In genomic region chr17:79176356-79176755, GRCm38 (mm10) we compare ENCODE assay signal across 27 mouse cellular contexts.
DNase-seq lines count a peak whose midpoint lies in the region; TF ChIP-seq lines count a peak whose summit lies in the region.
"Had no signal": no experiment of that assay in that cellular context is flagged by ENCODE, and none has a peak within 500 bp of the region (broad histone marks: within the 10 kb centered on the region; RNA-seq: fewer than 3 reads in every experiment).

No protein-coding gene starts in this region.

- H3K4me3 ChIP-seq in heart, embryonic 10.5 days, result no peak overlapping the region
- no peak overlapping the region for H3K4me3 ChIP-seq in kidney, adult 2 months (ENCODE audit: insufficient read depth, low read depth, low read length)
- H3K4me3 ChIP-seq: heart, embryonic 15.5 days; hindbrain, embryonic 10.5 days; hindbrain, embryonic 15.5 days; lung, embryonic 15.5 days; megakaryocyte, embryonic 14.5 days; midbrain, embryonic 12.5 days; myocyte; neural tube, embryonic 12.5 days had no signal

- H3K9me3 ChIP-seq in heart, embryonic 10.5 days, result no peaks in the 10 kb centered on the region
- H3K9me3 ChIP-seq: heart, embryonic 15.5 days; hindbrain, embryonic 10.5 days; hindbrain, embryonic 15.5 days; lung, embryonic 15.5 days; megakaryocyte, embryonic 14.5 days; midbrain, embryonic 12.5 days; neural tube, embryonic 12.5 days had no signal

- H3K27ac ChIP-seq in heart, embryonic 10.5 days, result no peak overlapping the region
- H3K27ac ChIP-seq in kidney, adult 2 months (ENCODE audit: insufficient read depth, low read depth, low read length), result no peak overlapping the region
- H3K27ac ChIP-seq: heart, embryonic 15.5 days; hindbrain, embryonic 10.5 days; hindbrain, embryonic 15.5 days; lung, embryonic 15.5 days; midbrain, embryonic 12.5 days; neural tube, embryonic 12.5 days; stomach, postnatal 0 days had no signal

- TF ChIP-seq CTCF in kidney, adult 2 months (conservative IDR thresholded peaks at IDR 0.05; ENCODE audit: insufficient read depth, insufficient read length, low read depth, low read length), result no peak

- H3K36me3 ChIP-seq in heart, embryonic 10.5 days, result no peaks in the 10 kb centered on the region
- no peaks in the 10 kb centered on the region for H3K36me3 ChIP-seq in kidney, adult 2 months (ENCODE audit: control insufficient read depth, insufficient read depth, low read length)
- H3K36me3 ChIP-seq: heart, embryonic 15.5 days; hindbrain, embryonic 10.5 days; hindbrain, embryonic 15.5 days; lung, embryonic 15.5 days; midbrain, embryonic 12.5 days; neural tube, embryonic 12.5 days had no signal

- peaks cover 4% of the 10 kb centered on the region; the same call in 1 of the 2 replicates for H3K4me1 ChIP-seq in heart, embryonic 10.5 days
- no peaks in the 10 kb centered on the region for H3K4me1 ChIP-seq in kidney, adult 2 months (ENCODE audit: control insufficient read depth, insufficient read depth, low read length)
- H3K4me1 ChIP-seq: heart, embryonic 15.5 days; hindbrain, embryonic 10.5 days; hindbrain, embryonic 15.5 days; megakaryocyte, embryonic 14.5 days; midbrain, embryonic 12.5 days; neural tube, embryonic 12.5 days had no signal

- WGBS in heart, embryonic 10.5 days, result 80% methylated on average over 7 of the region's 7 CpGs
- WGBS in kidney, adult 2 months, result 82% methylated on average over 7 of the region's 7 CpGs

- no peaks in the 10 kb centered on the region for H3K27me3 ChIP-seq in heart, embryonic 10.5 days (ENCODE audit: insufficient read depth, poor library complexity, severe bottlenecking)
- no peaks in the 10 kb centered on the region for H3K27me3 ChIP-seq in kidney, adult 2 months (replicated peaks; ENCODE audit: control insufficient read depth, insufficient read depth, low read length)
- H3K27me3 ChIP-seq: heart, embryonic 15.5 days; hindbrain, embryonic 15.5 days; lung, embryonic 15.5 days; megakaryocyte, embryonic 14.5 days; midbrain, embryonic 12.5 days; neural tube, embryonic 12.5 days had no signal

- peak; percentile 20 to 31 for DNase-seq in heart, adult 18-20 months
- DNase-seq in heart, embryonic 10.5 days (ENCODE audit: low spot score), result no peak
- DNase-seq in kidney, adult 2 months, result peak; percentile 36
- DNase-seq in kidney, postnatal 36 days, result no peak
- DNase-seq in lung, postnatal 10 days, result peak; percentile 9
- DNase-seq in lung, postnatal 25 days (ENCODE audit: low spot score), result no peak
- no peak for DNase-seq in thymus, postnatal 14 days
- DNase-seq: adrenal gland, postnatal 25 days; cerebellum, adult 2 months; cerebellum, postnatal 14 days; gastrocnemius, postnatal 14 days; kidney, adult 18-20 months; layer of hippocampus, adult 9-11 months; lung, postnatal 4 days; right cerebral cortex, adult 18-20 months; spleen, adult 18-20 months; thymus, adult 18-20 months; thymus, postnatal 36 days had no signal

- TF ChIP-seq POLR2A in kidney, adult 2 months (IDR thresholded peaks at IDR 0.05; ENCODE audit: low read depth, low read length), result no peak

Comparison
In these comparisons a context has a peak if more than half of its experiments do, and no peak if none do; other contexts are left out.
1. DNase-seq: peak in heart, adult 18-20 months (2 of 2), kidney, adult 2 months (single experiment) and lung, postnatal 10 days (single experiment); none in heart, embryonic 10.5 days (single experiment), kidney, postnatal 36 days (0 of 2), lung, postnatal 25 days (single experiment) and thymus, postnatal 14 days (single experiment).